Mouse (Mus musculus): Measurements from ENCODE around the gene Ticrr. TPM values are rescaled to one million over a fixed set of nuclear protein-coding genes. Genes with fewer than 3 reads are reported as not detected.
A peak's percentile ranks its signal among the peaks of the same experiment; 100 is the strongest.

Ticrr gene
- polyA plus RNA-seq, 2 experiments: 7.4 to 7.9 TPM

DNA sequence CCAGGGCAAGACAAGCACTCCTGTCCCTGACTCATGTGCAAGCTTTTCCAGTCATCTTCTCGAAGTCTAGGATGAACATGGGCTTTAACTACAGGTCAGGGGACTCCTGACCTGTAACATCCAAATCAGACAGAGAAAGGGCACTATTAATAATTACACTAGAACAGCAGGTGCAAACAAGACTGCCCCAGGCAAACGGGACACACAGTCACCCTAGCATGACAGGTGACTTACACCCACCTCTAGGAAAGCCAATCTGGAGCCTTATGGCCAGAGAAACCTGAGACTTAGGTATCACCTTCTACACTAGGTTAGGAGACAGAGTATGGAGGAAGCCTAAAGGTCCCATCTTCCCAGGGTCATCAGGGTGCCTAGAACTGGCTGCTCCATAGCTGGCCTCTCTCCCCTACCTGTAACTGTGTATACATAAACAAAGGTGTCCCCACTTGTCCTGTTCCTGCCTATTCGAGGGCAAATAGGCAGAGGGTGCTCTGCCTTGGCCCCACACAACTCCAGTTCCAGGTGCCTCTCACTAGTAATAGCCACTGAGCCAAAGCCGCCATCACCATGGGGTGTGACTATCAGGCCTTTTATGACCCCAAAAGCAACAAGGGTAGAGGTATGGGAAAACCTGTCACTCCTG is 31.6 kb upstream of the Ticrr start:
- 62% methylated on average over 4 of the region's 4 CpGs for WGBS
- no peak for TF ChIP-seq POLR2A (IDR thresholded peaks at IDR 0.05; ENCODE audit: borderline replicate concordance, extremely low read depth, insufficient read depth, insufficient read length)
- DNase-seq (ENCODE audit: low spot score) (no peak), ATAC-seq (ENCODE audit: low FRiP score, low read depth) (no peak)
- Histone ChIP-seq H3K9me3 (ENCODE audit: control insufficient read depth, low read length) (no peaks in the 10 kb centered on the region), H3K4me2 (replicated peaks; ENCODE audit: low read depth, low read length, severe bottlenecking) (no peak overlapping the region), H3K4me1 (ENCODE audit: control insufficient read depth, insufficient read depth, low read length) (no peaks in the 10 kb centered on the region), H3K9ac (ENCODE audit: low read depth, low read length, severe bottlenecking) (no peak overlapping the region), H3K36me3 (ENCODE audit: control insufficient read depth, insufficient read depth, low read length) (no peaks in the 10 kb centered on the region), H3K27me3 (ENCODE audit: control insufficient read depth, insufficient read depth, low read length) (no peaks in the 10 kb centered on the region), H3K4me3 (replicated peaks; ENCODE audit: low read length) (no peak overlapping the region), H3K27ac (replicated peaks; ENCODE audit: low read depth, low read length) (no peak overlapping the region)

DNA sequence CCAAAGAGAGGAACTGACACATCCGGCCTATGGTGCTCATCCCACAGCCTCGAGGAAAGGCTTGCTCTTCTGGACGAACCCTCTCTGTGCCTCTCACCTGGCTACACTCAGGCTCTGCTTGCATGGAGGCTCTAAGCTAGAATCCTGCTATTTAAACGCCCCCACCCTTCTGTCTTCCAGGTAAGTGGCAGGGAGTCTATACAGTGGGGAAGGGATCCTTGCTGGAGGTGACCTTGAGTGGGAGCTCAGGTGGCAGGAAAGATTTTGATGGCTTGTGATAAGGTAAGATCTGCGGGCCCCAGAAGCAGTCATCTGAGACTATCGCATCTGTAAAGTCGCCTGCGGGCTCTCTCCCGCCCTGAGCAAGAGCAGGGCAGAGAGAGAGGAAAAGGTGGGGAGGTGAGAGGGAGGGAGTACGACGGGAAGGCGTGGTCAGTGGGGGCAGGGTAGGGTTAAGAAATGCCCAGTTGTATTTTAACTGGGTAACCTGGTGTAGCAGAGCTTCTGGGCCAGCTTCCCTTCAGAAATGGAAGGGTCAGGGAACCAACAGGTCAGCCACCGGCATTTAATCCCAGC is 28.1 kb upstream of the Ticrr start:
- ATAC-seq (ENCODE audit: low FRiP score, low read depth) (no peak), DNase-seq (ENCODE audit: low spot score) (no peak)
- 19% methylated on average over 13 of the region's 13 CpGs for WGBS
- TF ChIP-seq POLR2A (IDR thresholded peaks at IDR 0.05; ENCODE audit: borderline replicate concordance, extremely low read depth, insufficient read depth, insufficient read length): no peak
- H3K4me1 ChIP-seq (ENCODE audit: control insufficient read depth, insufficient read depth, low read length): no peaks in the 10 kb centered on the region
- no peak overlapping the region for H3K9ac ChIP-seq (ENCODE audit: low read depth, low read length, severe bottlenecking)
- H3K9me3 ChIP-seq (ENCODE audit: control insufficient read depth, low read length): no peaks in the 10 kb centered on the region
- no peaks in the 10 kb centered on the region; the same call in 1 of the 2 replicates for H3K27me3 ChIP-seq (ENCODE audit: control insufficient read depth, insufficient read depth, low read length)
- H3K36me3 ChIP-seq (ENCODE audit: control insufficient read depth, insufficient read depth, low read length): no peaks in the 10 kb centered on the region
- no peak overlapping the region for H3K27ac ChIP-seq (replicated peaks; ENCODE audit: low read depth, low read length)
- no peak overlapping the region for H3K4me2 ChIP-seq (replicated peaks; ENCODE audit: low read depth, low read length, severe bottlenecking)
- no peak overlapping the region for H3K4me3 ChIP-seq (replicated peaks; ENCODE audit: low read length)

DNA sequence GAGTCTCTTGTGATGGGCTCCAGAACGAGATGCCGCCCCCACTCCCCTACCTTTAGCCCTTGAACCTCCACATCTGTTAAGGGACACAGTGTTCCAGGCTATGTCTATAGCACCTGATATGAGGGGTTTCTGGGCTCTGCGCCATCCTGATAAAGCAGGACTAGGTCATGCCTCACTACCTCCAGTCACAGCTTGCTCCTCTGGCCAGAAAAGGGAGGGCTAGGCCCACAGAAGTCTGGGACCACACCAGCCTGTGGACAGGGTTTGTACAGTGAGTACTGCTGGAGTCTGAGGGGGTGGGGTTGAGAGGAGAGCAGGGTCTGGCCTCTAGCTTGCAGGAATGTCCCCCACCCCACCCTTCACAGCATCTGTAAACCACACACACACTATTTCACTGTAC is 12.8 kb upstream of the Ticrr start:
- no peak for TF ChIP-seq POLR2A (IDR thresholded peaks at IDR 0.05; ENCODE audit: borderline replicate concordance, extremely low read depth, insufficient read depth, insufficient read length)
- Histone ChIP-seq H3K27ac (replicated peaks; ENCODE audit: low read depth, low read length) (no peak overlapping the region), H3K9me3 (ENCODE audit: control insufficient read depth, low read length) (no peaks in the 10 kb centered on the region), H3K9ac (ENCODE audit: low read depth, low read length, severe bottlenecking) (no peak overlapping the region), H3K27me3 (ENCODE audit: control insufficient read depth, insufficient read depth, low read length) (no peaks in the 10 kb centered on the region), H3K4me3 (replicated peaks; ENCODE audit: low read length) (no peak overlapping the region), H3K4me2 (replicated peaks; ENCODE audit: low read depth, low read length, severe bottlenecking) (no peak overlapping the region), H3K4me1 (ENCODE audit: control insufficient read depth, insufficient read depth, low read length) (no peaks in the 10 kb centered on the region), H3K36me3 (ENCODE audit: control insufficient read depth, insufficient read depth, low read length) (no peaks in the 10 kb centered on the region)
- DNase-seq (ENCODE audit: low spot score) (no peak), ATAC-seq (ENCODE audit: low FRiP score, low read depth) (no peak)
- WGBS: 87% methylated on average over 3 of the region's 3 CpGs

DNA sequence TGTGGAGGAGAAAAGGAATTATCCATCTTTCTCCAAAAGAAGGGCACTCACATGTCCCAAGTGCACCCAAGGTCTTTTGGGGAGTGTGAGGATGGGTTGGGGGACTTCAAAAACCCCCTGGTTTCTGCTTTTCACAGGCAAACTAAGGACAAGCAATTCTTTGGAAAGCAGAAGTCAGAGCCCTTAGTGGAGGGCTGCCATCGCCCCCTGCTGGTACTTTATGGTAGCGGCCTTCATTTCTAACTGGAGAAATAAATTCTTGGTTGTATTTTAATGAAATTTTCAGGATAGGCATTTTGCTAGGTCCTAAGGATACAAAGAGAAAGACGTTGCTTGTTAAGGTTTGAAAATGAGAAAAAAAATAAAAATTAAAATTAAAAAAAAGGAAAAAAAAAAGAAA is 11.0 kb upstream of the Ticrr start:
- no peak overlapping the region for H3K27ac ChIP-seq (replicated peaks; ENCODE audit: low read depth, low read length)
- no peak overlapping the region for H3K4me3 ChIP-seq (replicated peaks; ENCODE audit: low read length)
- no peaks in the 10 kb centered on the region for H3K36me3 ChIP-seq (ENCODE audit: control insufficient read depth, insufficient read depth, low read length)
- H3K9me3 ChIP-seq (ENCODE audit: control insufficient read depth, low read length): no peaks in the 10 kb centered on the region
- DNase-seq (ENCODE audit: low spot score): peak; percentile 54
- WGBS: 9% methylated on average over 3 of the region's 3 CpGs
- no peak overlapping the region for H3K9ac ChIP-seq (ENCODE audit: low read depth, low read length, severe bottlenecking)
- no peak for TF ChIP-seq POLR2A (IDR thresholded peaks at IDR 0.05; ENCODE audit: borderline replicate concordance, extremely low read depth, insufficient read depth, insufficient read length)
- H3K27me3 ChIP-seq (ENCODE audit: control insufficient read depth, insufficient read depth, low read length): no peaks in the 10 kb centered on the region
- no peak overlapping the region for H3K4me2 ChIP-seq (replicated peaks; ENCODE audit: low read depth, low read length, severe bottlenecking)
- no peaks in the 10 kb centered on the region for H3K4me1 ChIP-seq (ENCODE audit: control insufficient read depth, insufficient read depth, low read length)
- ATAC-seq (ENCODE audit: low FRiP score, low read depth): no peak

DNA sequence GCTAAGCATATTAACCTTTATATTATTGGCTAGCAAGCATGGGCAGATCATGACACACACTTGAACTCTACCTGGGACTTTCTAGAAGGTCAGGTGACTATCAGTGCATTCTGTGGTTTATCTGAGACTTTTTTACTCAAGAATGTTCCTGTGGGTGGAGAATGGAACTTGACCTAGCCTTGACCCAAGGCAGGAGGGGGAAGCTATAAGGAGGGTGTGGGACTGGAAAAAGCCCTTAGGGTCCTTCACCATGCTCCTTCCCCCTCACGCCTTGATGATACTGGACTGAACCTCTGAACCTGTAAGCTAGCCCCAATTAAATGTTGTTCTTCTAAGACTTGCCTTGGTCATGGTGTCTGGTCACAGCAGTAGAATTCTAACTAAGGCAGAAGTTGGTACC is 5.8 kb upstream of the Ticrr start:
- Histone ChIP-seq H3K27ac (replicated peaks; ENCODE audit: low read depth, low read length) (no peak overlapping the region), H3K4me1 (ENCODE audit: control insufficient read depth, insufficient read depth, low read length) (peaks cover 1% of the 10 kb centered on the region; the same call in 1 of the 2 replicates), H3K36me3 (ENCODE audit: control insufficient read depth, insufficient read depth, low read length) (no peaks in the 10 kb centered on the region), H3K4me2 (replicated peaks; ENCODE audit: low read depth, low read length, severe bottlenecking) (no peak overlapping the region), H3K4me3 (replicated peaks; ENCODE audit: low read length) (no peak overlapping the region), H3K9me3 (ENCODE audit: control insufficient read depth, low read length) (no peaks in the 10 kb centered on the region), H3K9ac (ENCODE audit: low read depth, low read length, severe bottlenecking) (no peak overlapping the region), H3K27me3 (ENCODE audit: control insufficient read depth, insufficient read depth, low read length) (no peaks in the 10 kb centered on the region)
- no peak for TF ChIP-seq POLR2A (IDR thresholded peaks at IDR 0.05; ENCODE audit: borderline replicate concordance, extremely low read depth, insufficient read depth, insufficient read length)
- ATAC-seq (ENCODE audit: low FRiP score, low read depth): no peak
- 79% methylated on average over 1 of the region's 1 CpGs for WGBS
- no peak for DNase-seq (ENCODE audit: low spot score)
